Mouse (Mus musculus) neural tube, embryonic 14.5 days (tissue): ENCODE results near the gene Nelfb. TPM values are rescaled to one million over a fixed set of nuclear protein-coding genes. Genes with fewer than 3 reads are reported as not detected.

Experiments used
- ATAC-seq: fragments of 200-750 bp; cut with Nextera tagmentation; 2 replicates; pipeline ENCODE4 v1.8.0; 2017; ENCODE audit warnings: low read depth, mild to moderate bottlenecking, moderate TSS enrichment, moderate library complexity
- H3K27ac ChIP-seq: fragments of 300-500 bp; sonication (generic); 2 replicates; pipeline ENCODE4 v1.5.1; 2014; ENCODE audit warnings: low read depth, mild to moderate bottlenecking, control low read depth, low read length, moderate library complexity, mixed read lengths
- H3K27me3 ChIP-seq: fragments of 300-500 bp; sonication (generic); 2 replicates; pipeline ENCODE4 v1.6.1; 2014; ENCODE audit warnings: low read length; ENCODE audit not compliant: control insufficient read depth, insufficient read depth
- H3K36me3 ChIP-seq: fragments of 300-500 bp; sonication (generic); 2 replicates; pipeline ENCODE4 v1.6.1; 2014; ENCODE audit warnings: low read length, mixed read lengths; ENCODE audit not compliant: control insufficient read depth, insufficient read depth
- H3K4me1 ChIP-seq: fragments of 300-500 bp; sonication (generic); 2 replicates; pipeline ENCODE4 v1.6.1; 2014; ENCODE audit warnings: low read length; ENCODE audit not compliant: control insufficient read depth, insufficient read depth
- H3K4me2 ChIP-seq: fragments of 300-500 bp; sonication (generic); 2 replicates; pipeline ENCODE4 v1.6.1; 2014; ENCODE audit warnings: mild to moderate bottlenecking, low read depth, low read length, control low read depth
- H3K4me3 ChIP-seq: fragments of 300-500 bp; sonication (generic); 2 replicates; pipeline ENCODE4 v1.5.1; 2014; ENCODE audit warnings: low read depth, low read length, control low read depth, mixed read lengths
- H3K9ac ChIP-seq: fragments of 300-500 bp; sonication (generic); replicated peaks from 2 replicates; pipeline ENCODE4 v1.6.1; 2014; ENCODE audit warnings: low read depth, mild to moderate bottlenecking, control low read depth, low read length, mixed read lengths
- H3K9me3 ChIP-seq: fragments of 300-500 bp; sonication (generic); 2 replicates; pipeline ENCODE4 v1.6.1; 2016; ENCODE audit warnings: low read length; ENCODE audit not compliant: control insufficient read depth
- WGBS: fragments of 180-500 bp; shearing (Covaris S2); extraction: QIAGEN DNeasy Blood & Tissue Kit; methylation state at CpG from one replicate; pipeline ENCODE4 v1.1.7; 2014; 5-methylcytosine and 5-hydroxymethylcytosine counted together
- polyA plus RNA-seq: library from polyadenylated mRNA; unstranded; fragments of >200 nt; fragmentation: Nextera tagmentation; extraction: Ambion mirVana; gene quantifications from 2 replicates; pipeline ENCODE4 v1.2.1, GENCODE M21; 2014

Nelfb gene
- polyA plus RNA-seq, 1 experiment from 2014 or later, result 74.7 TPM

DNA sequence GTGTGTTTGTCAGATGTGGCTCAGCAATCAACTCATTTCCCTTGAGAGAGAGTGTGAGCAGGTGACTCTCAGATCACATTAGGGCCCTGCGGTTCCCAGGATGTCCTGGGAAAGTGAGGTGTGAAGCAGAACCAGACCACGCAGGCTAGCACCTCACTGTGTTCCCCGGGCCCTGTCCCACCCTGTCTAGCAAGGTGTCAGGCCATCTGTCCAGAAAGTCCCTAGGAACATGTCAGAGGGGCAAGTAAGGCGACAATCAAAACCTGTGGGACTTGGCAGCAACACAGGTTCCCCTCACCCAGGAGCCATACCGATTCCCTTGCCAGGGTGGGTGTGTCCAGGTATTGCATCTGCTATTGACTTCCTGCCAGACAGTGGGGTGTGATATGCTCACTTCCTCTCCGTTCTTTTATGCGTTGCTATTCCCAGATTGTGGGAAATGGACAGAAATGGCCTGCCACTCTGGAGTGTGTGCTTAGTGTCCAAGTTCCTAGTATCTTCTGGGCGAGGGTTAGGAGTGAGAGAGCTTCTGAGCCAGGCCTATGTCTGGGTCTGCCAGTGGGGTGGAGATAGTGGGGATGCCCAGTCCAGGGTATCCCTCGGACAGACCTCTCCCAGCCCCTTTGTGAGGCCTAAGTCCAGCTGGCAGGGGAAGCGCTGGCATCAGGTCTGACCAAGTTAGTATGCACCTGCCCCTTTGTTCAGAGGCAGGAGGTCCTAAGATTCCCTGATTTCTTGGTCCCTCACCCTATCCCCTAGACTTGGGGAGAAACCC lies 40.8 kb downstream of the Nelfb start:
- H3K27me3 ChIP-seq, result no peaks in the 10 kb centered on the region
- H3K4me1 ChIP-seq, result peaks cover 8% of the 10 kb centered on the region
- no peaks in the 10 kb centered on the region for H3K36me3 ChIP-seq
- 71% methylated on average over 10 of the region's 10 CpGs for WGBS
- no peak overlapping the region for H3K4me3 ChIP-seq
- no peak overlapping the region for H3K4me2 ChIP-seq
- no peak overlapping the region for H3K27ac ChIP-seq
- no peaks in the 10 kb centered on the region for H3K9me3 ChIP-seq
- ATAC-seq, result no peak
- H3K9ac ChIP-seq, result no peak overlapping the region

DNA sequence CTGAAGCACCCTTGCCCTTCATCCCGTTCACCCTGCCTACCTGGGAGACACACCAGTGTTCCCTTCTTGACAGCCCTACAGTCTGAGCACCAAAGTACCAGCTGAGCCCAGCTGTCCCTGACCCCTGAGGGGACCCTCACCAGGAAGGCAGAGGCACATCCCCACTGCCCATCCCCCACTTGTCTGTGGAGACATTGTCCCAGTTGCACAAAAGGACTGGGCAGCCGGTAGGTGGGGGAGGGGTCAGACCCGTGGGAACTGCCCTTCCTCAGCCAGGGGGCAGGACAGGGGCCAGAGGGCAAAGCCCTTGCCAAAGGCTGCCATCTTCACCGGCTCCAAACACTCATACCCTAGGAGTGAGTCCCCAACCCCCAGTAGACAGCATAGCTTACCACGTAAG lies 41.5 kb downstream of the Nelfb start:
- Histone ChIP-seq H3K9me3 (no peaks in the 10 kb centered on the region), H3K4me3 (no peak overlapping the region), H3K4me2 (no peak overlapping the region), H3K4me1 (peaks cover 8% of the 10 kb centered on the region), H3K9ac (no peak overlapping the region), H3K27ac (no peak overlapping the region; the same call in 1 of the 2 replicates), H3K27me3 (no peaks in the 10 kb centered on the region), H3K36me3 (no peaks in the 10 kb centered on the region)
- WGBS, result 11% methylated on average over 5 of the region's 5 CpGs
- no peak for ATAC-seq

DNA sequence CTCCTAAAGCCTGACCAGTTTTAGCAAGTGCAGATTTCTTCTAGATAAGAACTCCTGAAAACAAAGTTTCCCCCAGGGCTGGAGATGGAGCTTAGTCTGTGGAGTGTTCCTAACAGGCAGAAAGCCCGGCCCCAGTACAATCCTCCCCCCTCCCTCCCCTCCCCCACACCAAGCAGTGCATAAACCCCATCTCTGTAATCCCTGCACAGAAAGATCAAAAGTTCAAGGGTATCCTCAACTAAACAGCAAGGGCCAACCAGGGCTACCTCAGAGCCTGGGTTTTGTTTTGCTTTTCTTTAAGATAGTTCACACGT lies 42.7 kb downstream of the Nelfb start:
- Histone ChIP-seq H3K27me3 (no peaks in the 10 kb centered on the region), H3K9me3 (no peaks in the 10 kb centered on the region), H3K27ac (peak overlapping the region; percentile 65), H3K4me1 (peaks cover 10% of the 10 kb centered on the region), H3K9ac (peak overlapping the region; percentile 68; the same call in 1 of the 2 replicates), H3K36me3 (no peaks in the 10 kb centered on the region), H3K4me2 (peak overlapping the region; percentile 84), H3K4me3 (peak overlapping the region; percentile 44; the same call in 1 of the 2 replicates)
- WGBS, result 11% methylated on average over 2 of the region's 2 CpGs
- ATAC-seq, result peak; percentile 25

DNA sequence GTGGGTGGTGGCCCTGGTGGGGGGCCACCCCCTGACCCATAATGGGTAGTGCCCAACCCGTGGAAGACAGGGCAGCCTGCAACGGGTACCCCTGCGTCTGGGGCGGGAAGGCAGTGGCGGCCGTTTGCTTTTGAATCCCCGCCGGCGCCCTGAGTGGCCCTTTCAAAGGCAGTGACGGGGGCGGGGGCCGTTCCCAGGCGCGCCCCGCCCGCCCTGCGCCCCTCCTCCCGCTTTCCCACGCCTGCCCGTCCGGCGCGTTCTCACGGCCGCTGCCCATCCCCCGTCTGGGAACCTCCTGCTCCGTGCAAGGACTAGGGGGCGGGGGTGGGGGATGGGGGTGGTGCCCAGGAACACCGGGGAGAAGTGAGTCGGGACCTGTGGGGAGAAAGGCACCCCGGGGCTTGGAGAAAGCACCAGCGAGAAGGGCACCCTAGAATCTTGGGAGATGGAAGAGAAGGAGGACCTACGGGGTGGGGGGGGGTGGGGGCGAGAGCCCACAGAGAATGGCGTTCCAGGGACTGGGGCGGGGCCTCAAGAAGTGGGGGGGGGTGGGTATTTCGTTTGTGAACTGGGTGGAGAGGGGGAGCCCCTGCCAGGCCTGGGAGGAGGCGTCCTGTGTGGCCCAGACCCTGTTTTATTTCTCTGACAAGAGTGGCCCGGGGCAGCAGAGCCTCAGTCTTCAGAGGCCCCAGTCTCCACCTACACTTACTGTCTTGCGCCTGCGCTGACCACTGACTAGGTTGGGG lies 43.2 kb downstream of the Nelfb start:
- H3K36me3 ChIP-seq, result no peaks in the 10 kb centered on the region
- peak overlapping the region; percentile 65 for H3K27ac ChIP-seq
- peak overlapping the region; percentile 44 for H3K4me3 ChIP-seq
- H3K9me3 ChIP-seq, result no peaks in the 10 kb centered on the region
- WGBS, result under 1% methylated on average over 37 of the region's 41 CpGs
- H3K4me2 ChIP-seq, result peak overlapping the region; percentile 84
- ATAC-seq, result peak; percentile 81
- H3K9ac ChIP-seq, result peak overlapping the region; percentile 68
- no peaks in the 10 kb centered on the region for H3K27me3 ChIP-seq
- H3K4me1 ChIP-seq, result peaks cover 13% of the 10 kb centered on the region

DNA sequence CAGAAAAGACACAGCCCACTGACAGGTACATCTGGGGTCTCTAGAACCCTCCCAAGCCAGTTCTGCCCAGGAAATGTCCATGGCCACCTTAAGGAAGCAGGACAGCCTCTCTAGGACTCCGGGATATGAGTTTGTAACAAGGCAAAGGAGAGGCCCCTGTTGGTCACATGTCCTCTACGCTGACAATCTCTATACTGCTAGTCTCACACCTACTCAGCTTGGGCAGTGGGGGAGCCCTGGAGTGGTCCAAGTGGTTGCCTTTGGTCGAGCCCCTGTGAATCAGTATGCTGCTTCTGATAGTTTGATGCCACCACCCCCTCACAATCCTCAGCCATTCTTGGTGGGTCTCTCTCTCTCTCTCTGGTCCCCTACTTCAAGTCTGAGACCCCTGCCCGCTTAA lies 43.8 kb downstream of the Nelfb start:
- Histone ChIP-seq H3K36me3 (no peaks in the 10 kb centered on the region), H3K27me3 (no peaks in the 10 kb centered on the region), H3K4me3 (peak overlapping the region; percentile 44), H3K4me1 (peaks cover 13% of the 10 kb centered on the region), H3K9me3 (no peaks in the 10 kb centered on the region), H3K27ac (peak overlapping the region; percentile 65), H3K4me2 (peak overlapping the region; percentile 84), H3K9ac (peak overlapping the region; percentile 68)
- 19% methylated on average over 4 of the region's 4 CpGs for WGBS
- ATAC-seq, result peak; percentile 47

DNA sequence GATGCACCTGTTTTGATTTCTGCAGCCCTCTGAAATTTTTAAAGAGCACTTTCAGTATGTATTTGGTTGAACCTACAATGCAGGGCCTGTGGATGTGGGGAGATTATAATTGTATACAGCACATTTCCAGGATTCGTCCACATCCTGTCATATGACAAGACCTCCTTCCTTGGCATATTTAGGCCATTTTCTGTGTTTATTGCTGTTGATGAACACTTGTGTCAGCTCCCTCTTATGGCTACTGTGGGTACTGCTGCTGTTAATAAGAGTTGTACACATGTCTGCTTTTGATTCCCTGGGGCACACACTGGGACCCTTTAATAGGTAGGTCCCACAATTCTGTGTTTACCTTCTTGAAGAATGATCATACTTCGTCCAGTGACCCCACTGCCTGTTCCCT lies 53.6 kb downstream of the Nelfb start:
- no peak for ATAC-seq
- Histone ChIP-seq H3K36me3 (no peaks in the 10 kb centered on the region), H3K4me3 (no peak overlapping the region), H3K27me3 (no peaks in the 10 kb centered on the region), H3K4me1 (no peaks in the 10 kb centered on the region), H3K9ac (no peak overlapping the region), H3K27ac (no peak overlapping the region), H3K4me2 (no peak overlapping the region), H3K9me3 (no peaks in the 10 kb centered on the region)
- 52% methylated on average over 2 of the region's 2 CpGs for WGBS

DNA sequence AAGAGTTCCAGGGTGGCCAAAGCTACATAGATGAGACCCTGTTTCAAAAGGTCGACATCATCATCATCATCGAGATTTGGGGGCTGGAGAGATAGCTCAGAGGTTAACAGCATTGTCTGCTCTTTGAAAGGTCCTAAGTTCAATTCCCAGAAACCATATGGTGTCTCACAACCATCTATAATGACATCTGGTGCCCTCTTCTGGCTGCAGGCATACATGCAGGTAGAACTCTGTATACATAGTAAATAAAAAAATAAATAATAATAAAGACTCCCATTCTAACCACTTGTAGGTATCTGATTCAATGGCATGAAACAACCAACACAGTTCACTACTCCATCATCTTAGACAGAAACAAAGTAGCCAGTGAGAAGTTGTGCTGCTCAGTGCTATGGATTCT lies 54.3 kb downstream of the Nelfb start:
- Histone ChIP-seq H3K36me3 (no peaks in the 10 kb centered on the region), H3K4me1 (no peaks in the 10 kb centered on the region), H3K27ac (no peak overlapping the region), H3K4me3 (no peak overlapping the region), H3K9ac (no peak overlapping the region), H3K4me2 (no peak overlapping the region), H3K27me3 (no peaks in the 10 kb centered on the region), H3K9me3 (no peaks in the 10 kb centered on the region)
- 45% methylated on average over 2 of the region's 2 CpGs for WGBS
- no peak for ATAC-seq

DNA sequence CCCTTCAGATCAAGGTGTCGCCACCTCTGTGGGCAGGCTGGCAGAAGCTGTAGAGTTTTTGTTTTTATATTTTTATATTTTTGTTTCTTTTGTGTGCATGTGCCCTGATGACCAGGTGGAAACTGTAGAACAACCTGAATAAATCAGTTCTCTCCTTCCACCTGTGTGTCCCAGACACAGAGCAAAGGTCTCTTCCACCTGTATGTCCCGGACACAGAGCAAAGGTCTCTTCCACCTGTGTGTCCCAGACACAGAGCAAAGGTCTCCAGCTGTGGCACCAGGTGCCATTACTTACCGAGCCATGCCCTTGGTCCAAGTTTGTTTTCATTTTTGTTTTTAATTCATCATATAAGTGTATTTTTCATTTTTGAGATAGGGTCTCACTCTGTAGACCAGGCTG lies 55.1 kb downstream of the Nelfb start:
- Histone ChIP-seq H3K4me2 (no peak overlapping the region), H3K27ac (no peak overlapping the region), H3K4me3 (no peak overlapping the region), H3K9me3 (no peaks in the 10 kb centered on the region), H3K27me3 (no peaks in the 10 kb centered on the region), H3K36me3 (no peaks in the 10 kb centered on the region), H3K9ac (no peak overlapping the region), H3K4me1 (no peaks in the 10 kb centered on the region)
- ATAC-seq, result no peak
- 88% methylated on average over 3 of the region's 3 CpGs for WGBS

DNA sequence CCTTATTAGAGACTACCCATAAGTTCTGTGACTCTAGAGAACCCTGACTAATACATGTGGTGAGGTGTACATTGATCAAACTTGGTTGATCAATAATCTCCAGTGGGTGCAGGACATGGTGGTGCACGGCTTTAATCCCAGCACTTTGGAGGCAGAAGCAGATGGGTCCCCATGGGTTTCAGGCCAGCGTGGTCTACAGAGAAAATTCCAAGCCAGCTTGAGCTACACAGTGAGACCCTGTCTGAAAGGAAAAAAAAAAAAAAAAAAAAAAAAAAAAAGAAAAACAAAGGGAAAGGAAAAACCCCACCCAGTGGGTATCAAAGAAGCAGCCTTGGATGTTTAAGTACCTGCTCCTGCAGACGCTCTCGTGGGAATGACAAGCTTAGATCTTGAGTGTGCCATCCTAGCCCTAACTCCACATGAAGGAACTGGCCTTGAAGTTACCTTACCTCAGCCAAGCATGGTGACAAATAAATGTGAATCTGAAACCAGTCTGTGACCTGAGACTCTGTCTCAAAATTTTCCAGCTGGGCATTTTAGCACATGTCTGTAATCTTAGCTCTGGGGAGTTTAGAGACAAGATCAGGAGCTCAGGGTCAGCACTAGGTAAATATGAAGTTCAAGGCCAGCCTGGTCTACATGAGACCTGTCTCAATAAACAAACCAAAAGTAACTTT lies 59.9 kb downstream of the Nelfb start:
- Histone ChIP-seq H3K9ac (no peak overlapping the region), H3K27ac (no peak overlapping the region), H3K4me2 (no peak overlapping the region), H3K9me3 (no peaks in the 10 kb centered on the region), H3K4me3 (no peak overlapping the region), H3K4me1 (no peaks in the 10 kb centered on the region), H3K36me3 (no peaks in the 10 kb centered on the region), H3K27me3 (no peaks in the 10 kb centered on the region)
- 79% methylated on average over 4 of the region's 4 CpGs for WGBS
- no peak for ATAC-seq
